Mouse (Mus musculus): ENCODE measurements at regions not wholly inside any gene's neighbourhood (a gene's known extent, or its start where the extent isn't known, plus 50 kb on each side); places are given as distances from the start of the nearest gene placed in this dataset.

- TF ChIP-seq ZC3H11A (IDR thresholded peaks at IDR 0.05; ENCODE audit: borderline replicate concordance, low read depth, low read length) (no peak), CHD2 (IDR thresholded peaks at IDR 0.05; ENCODE audit: low read depth, low read length) (no peak), ZNF384 (IDR thresholded peaks at IDR 0.05; ENCODE audit: low read depth, low read length) (no peak), HCFC1 (IDR thresholded peaks at IDR 0.05; ENCODE audit: borderline replicate concordance, insufficient read depth, low read length) (no peak)
Observed at GRCm38 (mm10) chr9:85451349-85451748, 124.2 kb upstream of the Tent5a start.
